Mouse (Mus musculus) mouse embryonic stem cell (cell line): ENCODE measurements around the gene Mccc2.

Experiments
- in situ Hi-C, 2 experiments: fragments of 300-500 bp; cut with MboI; formaldehyde crosslinking; loops; 1 replicate in 1 of 2; 3 replicates in 1 of 2; pipeline ENCODE4 v1.14.3; 2019 to 2020; ENCODE audit warnings: low sequenced_read_pairs in 2 of 2, low pct_unique_long_range_greater_than_20kb in 1 of 2, mixed read lengths in 1 of 2; ENCODE audit not compliant: unreplicated experiment in 1 of 2

Gene Mccc2

DNA sequence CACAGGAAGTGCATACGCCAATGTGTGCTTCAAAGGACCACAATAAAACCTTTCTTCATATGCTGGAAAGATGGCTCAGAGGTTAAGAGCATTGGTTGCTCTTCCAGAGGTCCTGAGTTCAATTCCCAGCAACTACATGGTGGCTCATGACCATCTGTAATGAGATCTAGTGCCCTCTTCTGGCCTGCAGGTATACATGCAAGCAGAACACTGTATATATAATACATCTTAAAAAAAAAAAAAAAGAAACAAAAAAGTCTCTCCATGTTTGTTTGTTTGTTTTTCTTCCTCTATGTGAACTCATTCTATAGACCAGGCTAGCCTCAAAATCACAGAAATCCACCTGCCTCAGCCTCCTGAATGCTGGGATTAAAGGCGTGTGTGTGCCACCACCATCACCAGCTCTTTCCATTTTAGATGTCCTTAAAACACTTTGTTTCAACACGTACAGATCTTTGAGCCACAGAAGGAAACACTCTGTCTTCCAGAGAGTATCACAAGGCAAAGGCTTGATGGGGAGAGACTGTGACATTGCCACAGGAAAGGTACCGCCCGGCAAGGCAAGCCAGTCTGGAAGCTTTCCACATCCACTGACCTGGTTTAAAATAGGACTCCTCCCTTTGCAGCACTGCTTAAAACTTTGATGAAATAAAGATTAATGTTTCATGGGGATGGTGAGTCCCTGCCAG is 60.4 kb downstream of the Mccc2 start:
- in situ Hi-C loops: no loop called here

DNA sequence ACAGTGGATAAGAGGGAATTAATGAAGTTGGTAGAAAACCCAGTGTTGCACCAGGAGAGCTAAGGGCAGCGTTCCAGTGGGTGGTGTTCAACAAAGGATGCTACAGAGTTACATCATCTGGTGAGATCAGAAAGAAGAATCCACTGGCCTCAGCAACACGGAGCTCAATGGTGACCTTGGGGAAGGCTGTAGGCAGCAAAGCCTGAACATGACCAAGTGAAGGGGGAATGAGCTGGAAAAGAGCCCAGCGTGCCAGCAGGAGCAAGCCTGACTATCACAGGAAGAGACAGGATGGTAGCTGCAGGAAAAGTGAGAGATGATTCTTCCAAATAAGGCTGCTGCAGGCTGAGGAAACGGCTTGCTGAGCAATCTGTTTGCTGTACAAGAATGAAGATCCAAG is 68.0 kb downstream of the Mccc2 start:
- in situ Hi-C loops: no loop called here

DNA sequence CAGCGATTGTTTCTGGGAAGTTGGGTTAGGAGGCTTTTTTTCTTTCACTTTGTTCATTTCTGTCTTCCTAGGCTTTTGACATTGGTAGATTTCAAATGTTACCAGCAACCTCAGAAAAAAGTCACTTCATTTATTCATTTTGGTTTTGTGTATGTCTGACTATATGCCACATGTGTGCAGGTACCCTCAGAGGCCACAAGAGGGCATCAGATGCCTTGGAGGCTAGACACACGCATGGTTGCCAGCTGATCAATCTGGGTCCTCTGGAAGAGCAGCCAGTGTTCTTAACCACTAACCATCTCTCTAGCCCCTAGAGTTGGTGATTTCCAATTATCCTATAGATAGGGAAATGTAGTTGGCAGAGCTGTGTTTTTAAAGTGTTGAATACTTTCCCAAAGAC is 71.9 kb downstream of the Mccc2 start:
- in situ Hi-C loops: no loop called here

DNA sequence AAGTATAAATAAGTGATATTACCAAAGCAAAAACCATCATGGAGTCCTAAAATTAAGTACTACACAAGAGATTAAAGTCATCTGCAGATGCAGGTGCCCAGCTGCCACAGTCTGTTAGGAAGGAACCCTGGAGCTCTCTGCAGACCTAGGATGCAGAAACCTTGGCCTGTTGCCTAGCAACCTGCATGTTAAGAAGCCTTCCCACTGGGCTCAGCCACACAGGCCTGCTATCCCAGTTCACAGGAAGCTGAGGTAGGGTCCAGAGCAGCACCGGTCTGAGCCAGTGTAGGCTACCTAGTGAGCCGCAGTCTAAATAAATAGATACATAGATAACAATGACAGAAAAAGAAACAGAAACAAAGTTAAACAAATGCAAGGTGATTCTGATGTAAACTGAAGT is 74.8 kb downstream of the Mccc2 start:
- in situ Hi-C loops: no loop called here

DNA sequence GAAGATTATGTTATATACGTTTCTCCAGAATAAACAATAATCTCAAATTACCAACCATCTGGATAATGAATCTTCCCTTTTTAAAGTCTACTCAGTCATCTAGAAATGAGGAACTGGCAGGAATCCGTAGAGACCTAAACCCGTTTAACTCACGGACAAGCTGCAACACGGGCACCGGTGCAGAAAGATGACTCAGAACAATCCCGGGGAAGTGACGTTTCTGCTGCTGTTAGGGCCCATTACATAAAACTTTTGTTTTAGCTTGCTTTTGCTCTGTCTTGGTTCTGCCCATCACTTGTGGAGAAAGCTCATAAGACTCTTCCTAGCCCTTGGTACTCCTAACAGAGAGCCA is 76.1 kb downstream of the Mccc2 start:
- in situ Hi-C loops: no loop called here

DNA sequence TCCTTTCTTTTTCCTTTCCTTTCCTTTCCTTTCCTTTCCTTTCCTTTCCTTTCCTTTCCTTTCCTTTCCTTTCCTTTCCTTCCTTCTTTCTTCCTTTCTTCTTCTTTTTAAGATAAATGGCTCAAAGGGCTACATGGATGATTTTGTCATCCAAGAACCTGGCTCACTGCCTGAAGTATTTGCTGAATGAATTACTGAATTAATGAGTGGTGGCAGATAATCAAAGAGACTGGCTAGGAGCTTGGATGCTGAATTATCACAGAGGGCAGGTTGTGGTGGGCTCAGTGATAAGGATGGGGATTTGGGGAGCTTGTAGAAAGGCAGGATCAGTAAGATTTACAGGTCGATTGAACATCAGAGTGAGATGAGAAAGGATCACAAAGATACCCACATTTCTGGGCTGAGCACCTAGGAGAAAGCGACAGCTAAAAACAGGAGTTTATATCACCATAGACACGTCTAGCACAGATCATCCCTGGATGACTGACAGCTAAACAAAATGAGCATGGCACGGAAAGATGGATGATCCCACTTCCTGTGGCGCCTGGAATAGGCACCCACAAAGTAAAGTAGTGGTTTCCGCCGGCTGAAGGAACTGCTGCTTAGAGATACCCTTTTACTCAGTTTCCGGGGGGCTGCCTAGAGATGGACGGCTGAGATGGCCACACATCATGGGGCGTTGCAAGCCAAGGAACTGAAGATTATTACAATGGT is 76.7 kb downstream of the Mccc2 start:
- in situ Hi-C loops: no loop called here

DNA sequence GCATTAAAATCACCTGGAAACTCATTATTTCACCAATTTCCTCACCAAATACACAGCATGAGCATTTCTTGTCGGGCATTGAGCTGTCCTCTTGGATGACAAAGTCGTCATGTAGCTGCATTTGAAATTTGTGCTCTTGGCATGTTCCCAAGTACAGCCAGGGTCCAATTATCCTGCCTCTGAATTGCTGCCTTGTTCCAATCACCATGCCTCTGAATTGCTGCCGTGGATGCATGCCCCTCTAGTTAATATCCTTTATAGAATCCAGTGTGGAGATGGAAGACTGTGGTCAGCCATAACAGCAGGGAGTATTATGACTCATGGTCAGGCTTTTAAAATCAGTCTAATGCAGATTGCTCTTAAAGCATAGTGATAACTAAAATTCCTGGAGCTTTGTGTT is 77.7 kb downstream of the Mccc2 start:
- in situ Hi-C loops: no loop called here

DNA sequence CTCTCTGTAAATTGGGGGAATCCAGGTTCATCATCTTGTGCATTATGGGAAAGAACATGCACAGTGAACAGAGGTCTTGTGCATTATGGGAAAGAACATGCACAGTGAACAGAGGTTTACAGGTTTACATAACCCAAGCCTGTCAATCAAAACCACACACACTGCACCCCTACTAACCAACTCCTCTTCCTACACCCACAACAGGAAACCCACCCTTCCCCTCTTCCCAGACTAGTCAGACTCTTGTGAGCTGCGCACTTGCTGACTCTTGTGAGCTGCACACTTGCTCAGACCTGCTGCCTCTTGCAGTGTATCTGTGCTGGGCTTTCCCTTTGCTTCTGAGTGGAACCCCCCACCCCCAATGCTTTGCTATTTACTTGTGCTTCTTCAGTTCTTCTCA is 83.0 kb downstream of the Mccc2 start:
- in situ Hi-C loops: no loop called here

DNA sequence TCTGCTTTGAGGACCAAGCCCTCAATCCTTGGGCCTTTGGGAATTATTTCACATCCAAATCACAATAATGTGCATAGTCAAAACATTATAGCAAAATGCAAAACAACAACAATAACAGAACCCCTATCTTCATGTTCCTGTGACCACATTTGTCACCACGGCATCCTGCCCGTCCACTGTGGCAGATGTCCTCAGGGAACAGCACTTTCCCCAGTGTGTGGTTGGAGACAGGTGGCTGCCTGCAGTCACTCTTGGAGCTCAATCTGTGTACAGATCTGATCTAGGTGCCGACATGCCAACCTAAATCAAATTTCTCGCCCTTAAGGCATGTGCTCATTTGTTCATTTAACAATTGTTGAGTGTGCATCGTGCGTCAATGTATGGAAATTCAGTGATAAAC is 83.9 kb downstream of the Mccc2 start:
- in situ Hi-C loops: no loop called here

DNA sequence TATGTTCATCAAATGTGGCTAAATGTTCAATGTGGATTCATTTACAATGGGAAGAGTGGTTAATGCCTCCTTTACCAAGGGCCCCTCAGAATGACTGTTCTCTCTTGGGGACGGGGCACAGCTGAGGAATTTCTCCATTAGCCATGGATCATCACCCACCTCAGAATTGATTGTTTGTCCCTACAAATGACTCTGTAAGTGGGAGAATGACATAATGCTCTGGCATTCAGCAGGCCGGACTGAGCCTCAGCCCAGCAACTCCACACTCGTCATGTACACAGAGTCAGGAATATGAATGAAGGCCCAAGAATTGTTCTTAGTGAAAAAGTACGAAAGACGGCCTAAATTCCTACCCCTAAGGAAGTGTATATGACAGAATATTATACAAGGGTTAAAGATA is 89.2 kb downstream of the Mccc2 start:
- in situ Hi-C loops: no loop called here

DNA sequence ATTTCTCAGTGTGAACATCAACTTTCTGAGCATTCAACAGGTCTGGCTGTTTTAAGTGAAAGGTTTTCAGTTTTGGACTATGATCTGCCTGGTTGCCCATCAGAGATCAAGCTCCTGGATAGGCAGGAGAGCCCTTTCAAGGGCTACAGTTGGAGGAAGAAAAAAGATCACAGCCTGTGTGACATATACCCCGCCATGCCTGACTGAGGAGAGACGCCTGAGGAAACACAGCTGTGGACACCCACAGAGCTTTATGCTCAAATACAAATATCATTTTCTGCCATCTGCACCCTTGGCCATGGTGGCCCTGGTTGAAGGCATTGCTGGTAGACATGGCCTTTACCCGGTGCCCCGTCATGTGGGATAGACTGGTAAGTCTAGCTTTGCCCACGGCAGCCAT is 99.8 kb downstream of the Mccc2 start:
- in situ Hi-C loops: no loop called here

DNA sequence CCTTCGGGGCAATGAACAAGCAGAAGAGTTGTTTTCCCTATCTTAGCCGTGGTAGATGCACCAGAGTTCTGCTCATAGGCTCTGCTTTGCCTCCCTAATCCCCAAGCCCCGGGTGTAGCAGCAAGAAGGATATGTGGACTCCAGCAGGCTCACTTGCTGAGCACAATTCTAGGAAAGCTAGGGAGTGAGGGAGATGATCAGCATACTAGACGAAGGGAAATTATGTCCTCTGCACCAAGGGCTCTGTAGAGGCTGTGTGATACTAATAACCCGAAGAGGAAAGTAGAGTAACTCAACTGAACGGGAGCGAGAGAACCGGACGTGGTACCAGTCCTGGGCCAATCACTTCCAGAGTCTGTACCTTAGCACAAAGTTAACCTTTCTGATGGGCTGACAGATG is 114.5 kb downstream of the Mccc2 start, which contains the start of gene Cartpt:
Gene Cartpt, minus strand, starts transcription at position 127 of the 400 bp plus-strand sequence.
- in situ Hi-C loops: no loop called here

DNA sequence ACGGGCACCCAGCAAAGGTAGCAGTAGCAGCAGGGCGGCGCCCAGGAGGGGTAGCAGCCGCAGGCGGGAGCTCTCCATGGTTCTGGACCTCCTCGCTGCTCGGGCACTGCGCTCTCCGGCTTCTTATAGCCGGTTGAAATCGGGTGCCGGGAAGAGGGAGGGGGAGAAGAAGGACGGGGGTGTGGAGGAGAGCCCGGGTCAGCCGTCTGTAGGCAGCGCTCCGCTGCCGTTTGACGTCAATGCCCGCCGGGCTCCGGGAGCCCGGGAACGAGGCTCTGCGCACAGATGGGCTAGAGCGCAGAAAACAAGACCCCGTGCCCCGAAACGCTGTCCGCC is 114.9 kb downstream of the Mccc2 start:
- in situ Hi-C loops: no loop called here

DNA sequence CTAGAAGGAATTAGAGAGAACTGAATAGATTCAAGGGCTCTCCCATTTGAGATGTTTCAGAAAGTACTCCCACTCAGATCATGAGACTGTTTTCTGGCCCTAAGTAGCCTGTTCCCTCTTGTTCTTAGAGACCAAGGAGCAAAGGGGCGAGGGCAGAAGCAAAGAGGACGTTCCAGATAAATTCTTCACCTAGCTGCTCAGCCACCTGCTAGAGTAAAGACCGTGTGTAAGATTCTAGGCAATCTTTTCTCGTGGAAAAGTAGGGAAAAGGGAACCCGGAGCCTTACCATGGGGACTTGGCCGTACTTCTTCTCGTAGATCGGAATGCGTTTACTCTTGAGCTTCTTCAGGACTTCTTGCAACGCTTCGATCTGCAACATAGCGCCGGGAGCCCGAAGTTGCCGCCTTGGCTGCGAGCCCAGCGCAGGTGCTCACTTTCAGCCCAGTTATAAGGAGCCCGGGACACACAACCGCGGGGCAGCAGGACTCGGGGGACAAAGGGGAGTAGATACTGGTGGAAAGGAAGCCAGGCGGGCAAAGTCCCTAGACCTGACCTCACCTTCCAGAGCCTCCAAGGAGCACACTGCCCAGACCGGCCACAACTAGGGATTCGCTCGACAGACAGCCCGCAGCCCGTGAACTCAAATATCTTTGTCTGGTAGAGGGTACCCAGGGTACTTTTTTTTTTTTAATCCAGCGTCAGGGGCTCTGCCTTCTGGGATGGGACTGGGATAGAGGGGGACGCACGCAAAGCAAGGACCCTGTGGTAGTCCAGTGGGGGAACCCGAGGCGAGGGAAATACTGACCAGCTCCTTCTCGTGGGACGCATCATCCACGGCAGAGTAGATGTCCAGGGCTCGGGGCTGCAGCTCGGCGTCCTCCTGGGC is 115.5 kb downstream of the Mccc2 start:
- in situ Hi-C loops: no loop called here

DNA sequence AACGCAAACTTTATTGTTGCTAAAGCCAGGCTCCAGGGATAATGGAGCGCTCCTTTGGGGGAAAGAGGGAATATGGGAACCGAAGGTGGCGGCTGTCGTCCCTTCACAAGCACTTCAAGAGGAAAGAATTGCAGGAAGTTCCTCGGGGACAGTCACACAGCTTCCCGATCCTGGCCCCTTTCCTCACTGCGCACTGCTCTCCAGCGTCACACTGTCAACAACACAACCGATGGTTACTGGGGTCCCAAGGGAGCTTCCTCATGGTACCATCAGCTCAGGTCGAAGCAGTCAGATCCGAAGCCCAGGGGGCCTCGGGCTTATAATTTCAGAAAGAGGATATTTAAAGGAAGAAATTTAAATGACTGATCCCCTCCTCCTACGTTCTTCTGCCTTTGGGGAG is 116.6 kb downstream of the Mccc2 start:
- in situ Hi-C loops: no loop called here
